Mouse (Mus musculus): Measurements from ENCODE around the gene Osm. TPM values are rescaled to one million over a fixed set of nuclear protein-coding genes. Genes with fewer than 3 reads are reported as not detected.

Osm gene
- polyA plus RNA-seq, 1 experiment from 2014 or later: not detected

- 0 out of 2 replicates have a peak, but pooled peaks cover 3% of the 10 kb centered on the region for H3K9me3 ChIP-seq (ENCODE audit: control insufficient read depth, low read length)
- H3K4me3 ChIP-seq (ENCODE audit: low read depth, low read length): peak overlapping the region; percentile 29
- DNase-seq (ENCODE audit: low spot score) (no peak), ATAC-seq (replicated peaks; ENCODE audit: low FRiP score, low TSS enrichment, low read depth) (no peak)
- H3K9ac ChIP-seq (ENCODE audit: low read length): no peak overlapping the region; the same call in 1 of the 2 replicates
- H3K4me1 ChIP-seq (replicated peaks; ENCODE audit: control insufficient read depth, insufficient read depth, low read length): peaks cover 3% of the 10 kb centered on the region; the same call in 1 of the 2 replicates
- no peak overlapping the region for H3K27ac ChIP-seq (ENCODE audit: low read depth)
- peaks cover 15% of the 10 kb centered on the region for H3K36me3 ChIP-seq (ENCODE audit: control insufficient read depth, insufficient read depth, low read length)
- peak overlapping the region; percentile 58 for H3K4me2 ChIP-seq (ENCODE audit: low read length)
- WGBS: 9% methylated on average over 6 of the region's 6 CpGs
- peaks cover 10% of the 10 kb centered on the region; the same call in 1 of the 2 replicates for H3K27me3 ChIP-seq (replicated peaks; ENCODE audit: control insufficient read depth, insufficient read depth, low read length)
Measured at GRCm38 (mm10) chr11:4218637-4219036, 17.6 kb upstream of the Osm start.

GRCm38 (mm10) chr11:4219317-4219751, 16.9 kb upstream of the Osm start:
- H3K9me3 ChIP-seq (ENCODE audit: control insufficient read depth, low read length): 0 out of 2 replicates have a peak, but pooled peaks cover 3% of the 10 kb centered on the region
- no peak for ATAC-seq (replicated peaks; ENCODE audit: low FRiP score, low TSS enrichment, low read depth)
- peaks cover 3% of the 10 kb centered on the region; the same call in 1 of the 2 replicates for H3K4me1 ChIP-seq (replicated peaks; ENCODE audit: control insufficient read depth, insufficient read depth, low read length)
- peak; percentile 74 for DNase-seq (ENCODE audit: low spot score)
- H3K27ac ChIP-seq (ENCODE audit: low read depth): no peak overlapping the region
- H3K9ac ChIP-seq (ENCODE audit: low read length): no peak overlapping the region
- WGBS: 19% methylated on average over 2 of the region's 2 CpGs
- H3K36me3 ChIP-seq (ENCODE audit: control insufficient read depth, insufficient read depth, low read length): peaks cover 12% of the 10 kb centered on the region
- no peak overlapping the region for H3K4me2 ChIP-seq (ENCODE audit: low read length)
- no peak overlapping the region for H3K4me3 ChIP-seq (ENCODE audit: low read depth, low read length)
- peaks cover 10% of the 10 kb centered on the region; the same call in 1 of the 2 replicates for H3K27me3 ChIP-seq (replicated peaks; ENCODE audit: control insufficient read depth, insufficient read depth, low read length)

- no peak overlapping the region for H3K4me3 ChIP-seq (ENCODE audit: low read depth, low read length)
- peaks cover 10% of the 10 kb centered on the region; the same call in 1 of the 2 replicates for H3K27me3 ChIP-seq (replicated peaks; ENCODE audit: control insufficient read depth, insufficient read depth, low read length)
- H3K27ac ChIP-seq (ENCODE audit: low read depth): no peak overlapping the region
- 0 out of 2 replicates have a peak, but pooled peaks cover 3% of the 10 kb centered on the region for H3K9me3 ChIP-seq (ENCODE audit: control insufficient read depth, low read length)
- peaks cover 6% of the 10 kb centered on the region for H3K36me3 ChIP-seq (ENCODE audit: control insufficient read depth, insufficient read depth, low read length)
- ATAC-seq (replicated peaks; ENCODE audit: low FRiP score, low TSS enrichment, low read depth) (no peak), DNase-seq (ENCODE audit: low spot score) (no peak)
- no peak overlapping the region for H3K9ac ChIP-seq (ENCODE audit: low read length)
- H3K4me2 ChIP-seq (ENCODE audit: low read length): no peak overlapping the region
- peaks cover 3% of the 10 kb centered on the region; the same call in 1 of the 2 replicates for H3K4me1 ChIP-seq (replicated peaks; ENCODE audit: control insufficient read depth, insufficient read depth, low read length)
- 61% methylated on average over 9 of the region's 9 CpGs for WGBS
Measured at GRCm38 (mm10) chr11:4219908-4220307, 16.3 kb upstream of the Osm start.

- WGBS: 56% methylated on average over 28 of the region's 28 CpGs
Measured at GRCm38 (mm10) chr11:4220443-4221400, 15.5 kb upstream of the Osm start.

GRCm38 (mm10) chr11:4222046-4222950, 13.9 kb upstream of the Osm start:
- H3K4me2 ChIP-seq (ENCODE audit: low read length): no peak overlapping the region
- 67% methylated on average over 17 of the region's 17 CpGs for WGBS
- DNase-seq (ENCODE audit: low spot score) (no peak), ATAC-seq (replicated peaks; ENCODE audit: low FRiP score, low TSS enrichment, low read depth) (no peak)
- no peak overlapping the region for H3K9ac ChIP-seq (ENCODE audit: low read length)
- peaks cover 10% of the 10 kb centered on the region; the same call in 1 of the 2 replicates for H3K27me3 ChIP-seq (replicated peaks; ENCODE audit: control insufficient read depth, insufficient read depth, low read length)
- 0 out of 2 replicates have a peak, but pooled peaks cover 3% of the 10 kb centered on the region for H3K9me3 ChIP-seq (ENCODE audit: control insufficient read depth, low read length)
- no peak overlapping the region for H3K4me3 ChIP-seq (ENCODE audit: low read depth, low read length)
- H3K27ac ChIP-seq (ENCODE audit: low read depth): no peak overlapping the region
- H3K36me3 ChIP-seq (ENCODE audit: control insufficient read depth, insufficient read depth, low read length): no peaks in the 10 kb centered on the region
- H3K4me1 ChIP-seq (replicated peaks; ENCODE audit: control insufficient read depth, insufficient read depth, low read length): peaks cover 3% of the 10 kb centered on the region; the same call in 1 of the 2 replicates

More at GRCm38 (mm10) chr11:4220443-4221400, 15.5 kb upstream of the Osm start:
- DNase-seq (ENCODE audit: low spot score): peak; percentile 86
- peaks cover 10% of the 10 kb centered on the region; the same call in 1 of the 2 replicates for H3K27me3 ChIP-seq (replicated peaks; ENCODE audit: control insufficient read depth, insufficient read depth, low read length)
- no peak overlapping the region for H3K4me3 ChIP-seq (ENCODE audit: low read depth, low read length)
- no peaks in the 10 kb centered on the region for H3K36me3 ChIP-seq (ENCODE audit: control insufficient read depth, insufficient read depth, low read length)
- H3K4me1 ChIP-seq (replicated peaks; ENCODE audit: control insufficient read depth, insufficient read depth, low read length): peaks cover 3% of the 10 kb centered on the region; the same call in 1 of the 2 replicates
- H3K9ac ChIP-seq (ENCODE audit: low read length): no peak overlapping the region
- H3K4me2 ChIP-seq (ENCODE audit: low read length): no peak overlapping the region
- H3K27ac ChIP-seq (ENCODE audit: low read depth): no peak overlapping the region
- H3K9me3 ChIP-seq (ENCODE audit: control insufficient read depth, low read length): 0 out of 2 replicates have a peak, but pooled peaks cover 3% of the 10 kb centered on the region
- ATAC-seq (replicated peaks; ENCODE audit: low FRiP score, low TSS enrichment, low read depth): no peak; the same call in 1 of the 2 replicates

- 32% methylated on average over 6 of the region's 7 CpGs for WGBS
- H3K36me3 ChIP-seq (ENCODE audit: control insufficient read depth, insufficient read depth, low read length): no peaks in the 10 kb centered on the region
- ATAC-seq (replicated peaks; ENCODE audit: low FRiP score, low TSS enrichment, low read depth) (no peak), DNase-seq (ENCODE audit: low spot score) (no peak)
- no peaks in the 10 kb centered on the region for H3K9me3 ChIP-seq (ENCODE audit: control insufficient read depth, low read length)
- no peak overlapping the region for H3K9ac ChIP-seq (ENCODE audit: low read length)
- H3K27ac ChIP-seq (ENCODE audit: low read depth): no peak overlapping the region
- no peak overlapping the region for H3K4me3 ChIP-seq (ENCODE audit: low read depth, low read length)
- H3K4me1 ChIP-seq (replicated peaks; ENCODE audit: control insufficient read depth, insufficient read depth, low read length): peaks cover 3% of the 10 kb centered on the region; the same call in 1 of the 2 replicates
- H3K4me2 ChIP-seq (ENCODE audit: low read length): no peak overlapping the region
- peaks cover 6% of the 10 kb centered on the region; the same call in 1 of the 2 replicates for H3K27me3 ChIP-seq (replicated peaks; ENCODE audit: control insufficient read depth, insufficient read depth, low read length)
Measured at GRCm38 (mm10) chr11:4223393-4224188, 12.6 kb upstream of the Osm start.

- DNase-seq (ENCODE audit: low spot score) (no peak), ATAC-seq (replicated peaks; ENCODE audit: low FRiP score, low TSS enrichment, low read depth) (no peak)
- no peaks in the 10 kb centered on the region for H3K9me3 ChIP-seq (ENCODE audit: control insufficient read depth, low read length)
- no peak overlapping the region for H3K4me2 ChIP-seq (ENCODE audit: low read length)
- H3K27me3 ChIP-seq (replicated peaks; ENCODE audit: control insufficient read depth, insufficient read depth, low read length): 0 out of 2 replicates have a peak, but pooled peaks cover 2% of the 10 kb centered on the region
- WGBS: 44% methylated on average over 2 of the region's 2 CpGs
- no peak overlapping the region for H3K27ac ChIP-seq (ENCODE audit: low read depth)
- no peaks in the 10 kb centered on the region for H3K4me1 ChIP-seq (replicated peaks; ENCODE audit: control insufficient read depth, insufficient read depth, low read length)
- H3K9ac ChIP-seq (ENCODE audit: low read length): no peak overlapping the region
- H3K36me3 ChIP-seq (ENCODE audit: control insufficient read depth, insufficient read depth, low read length): no peaks in the 10 kb centered on the region
- no peak overlapping the region for H3K4me3 ChIP-seq (ENCODE audit: low read depth, low read length)
Measured at GRCm38 (mm10) chr11:4224223-4224622, 12.0 kb upstream of the Osm start.

All from intestine, embryonic 14.5 days (tissue).